Mouse (Mus musculus): ENCODE results near the gene Nt5c.

DNA sequence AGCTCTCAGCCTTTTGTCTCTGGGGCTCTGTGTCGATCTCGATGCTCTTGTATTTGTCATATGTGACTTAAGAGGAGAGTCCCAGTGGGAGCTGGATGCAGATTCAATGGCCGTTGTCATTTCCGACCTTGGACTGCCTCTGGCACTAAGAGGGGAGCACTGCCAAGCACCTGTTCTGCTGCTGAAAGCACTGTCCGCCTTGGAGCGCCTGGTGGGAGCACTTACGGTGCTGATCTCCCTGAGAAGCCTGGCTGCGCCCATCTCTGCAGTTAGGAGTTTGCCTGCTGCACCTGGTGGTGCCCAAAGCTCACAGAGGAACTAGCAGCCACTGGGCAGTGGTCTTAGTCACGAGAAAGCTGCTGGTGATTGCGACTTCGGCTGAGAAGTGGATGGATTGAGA lies 8.4 kb downstream of the Nt5c start:
- TF ChIP-seq CTCF (IDR thresholded peaks at IDR 0.05 in 2 of 3, conservative IDR thresholded peaks at IDR 0.05 in 1 of 3; ENCODE audit: control insufficient read depth in 1 of 3, insufficient read depth in 1 of 3, low read depth in 2 of 3, low read length in 3 of 3, poor library complexity in 1 of 3, severe bottlenecking in 1 of 3) (no peak), EP300 (IDR thresholded peaks at IDR 0.05; ENCODE audit: low read depth in 1 of 2, low read length in 2 of 2) (no peak), USF1 (IDR thresholded peaks at IDR 0.05; ENCODE audit: low read depth, low read length) (no peak), POLR2A (IDR thresholded peaks at IDR 0.05; ENCODE audit: control insufficient read depth in 1 of 2, insufficient read depth in 1 of 2, low read depth in 1 of 2, low read length in 2 of 2, poor library complexity in 1 of 2) (no peak), POLR2AphosphoS5 (IDR thresholded peaks at IDR 0.05; ENCODE audit: borderline replicate concordance, low read depth, low read length) (no peak), NELFE (IDR thresholded peaks at IDR 0.05; ENCODE audit: low read depth, low read length) (no peak), BHLHE40 (IDR thresholded peaks at IDR 0.05; ENCODE audit: borderline replicate concordance, low read depth, low read length) (no peak), MAX (IDR thresholded peaks at IDR 0.05; ENCODE audit: low read length) (no peak), RCOR1 (IDR thresholded peaks at IDR 0.05; ENCODE audit: low read depth, low read length) (no peak), SIN3A (IDR thresholded peaks at IDR 0.05; ENCODE audit: low read length) (no peak), MAFK (IDR thresholded peaks at IDR 0.05; ENCODE audit: borderline replicate concordance, low read depth, low read length) (no peak), GABPA (IDR thresholded peaks at IDR 0.05; ENCODE audit: low read depth, low read length) (no peak), ZNF384 (IDR thresholded peaks at IDR 0.05; ENCODE audit: low read depth, low read length) (no peak)

Measured in MEL (cell line).